ENCODE assay signal across 9 mouse cellular contexts in genomic region chr11:84871548-84872069, GRCm38 (mm10). TPM values are rescaled to one million over a fixed set of nuclear protein-coding genes. Genes with fewer than 3 reads are reported as not detected.
A peak's percentile ranks its signal among the peaks of the same experiment; 100 is the strongest.
DNase-seq lines count a peak whose midpoint lies in the region; ATAC-seq lines count a peak whose summit lies in the region.
"Had no signal": no experiment of that assay in that cellular context is flagged by ENCODE, and none has a peak within 500 bp of the region (broad histone marks: within the 10 kb centered on the region; RNA-seq: fewer than 3 reads in every experiment).

No protein-coding gene starts in this region.

- no peaks in the 10 kb centered on the region for H3K27me3 ChIP-seq in kidney, embryonic 16.5 days (ENCODE audit: insufficient read depth, low read length)
- no peaks in the 10 kb centered on the region for H3K27me3 ChIP-seq in hindbrain, embryonic 15.5 days
- H3K27me3 ChIP-seq in midbrain, embryonic 15.5 days (replicated peaks): no peaks in the 10 kb centered on the region

- no peak for ATAC-seq in kidney, embryonic 16.5 days (ENCODE audit: low FRiP score, low TSS enrichment)
- ATAC-seq in hindbrain, embryonic 15.5 days (ENCODE audit: low FRiP score, low read depth): no peak
- ATAC-seq in midbrain, embryonic 15.5 days (replicated peaks): no peak
- ATAC-seq in granulocyte monocyte progenitor cell, adult 5-6 weeks (replicated peaks; ENCODE audit: poor library complexity, severe bottlenecking): no peak

- H3K9ac ChIP-seq in kidney, embryonic 16.5 days (replicated peaks; ENCODE audit: low read length): peak overlapping the region; percentile 95
- peak overlapping the region; percentile 95 for H3K9ac ChIP-seq in hindbrain, embryonic 15.5 days
- peak overlapping the region; percentile 93 for H3K9ac ChIP-seq in midbrain, embryonic 15.5 days

- H3K36me3 ChIP-seq in kidney, embryonic 16.5 days (ENCODE audit: insufficient read depth, low read length): no peaks in the 10 kb centered on the region
- no peaks in the 10 kb centered on the region for H3K36me3 ChIP-seq in hindbrain, embryonic 15.5 days
- H3K36me3 ChIP-seq in midbrain, embryonic 15.5 days (replicated peaks): no peaks in the 10 kb centered on the region

- peak overlapping the region; percentile 97 for H3K4me3 ChIP-seq in kidney, embryonic 16.5 days (ENCODE audit: low read length)
- H3K4me3 ChIP-seq in brown adipose tissue, adult 24 weeks (ENCODE audit: insufficient read depth, low read depth, low read length): peak overlapping the region; percentile 69
- H3K4me3 ChIP-seq in hindbrain, embryonic 15.5 days: peak overlapping the region; percentile 88
- H3K4me3 ChIP-seq in midbrain, embryonic 15.5 days: peak overlapping the region; percentile 75

- H3K4me2 ChIP-seq in kidney, embryonic 16.5 days (replicated peaks; ENCODE audit: low read depth, low read length): peak overlapping the region; percentile 61
- H3K4me2 ChIP-seq in hindbrain, embryonic 15.5 days: peak overlapping the region; percentile 66
- H3K4me2 ChIP-seq in midbrain, embryonic 15.5 days: peak overlapping the region; percentile 57

- DNase-seq in kidney, postnatal 36 days: no peak
- no peak for DNase-seq in cerebellum, adult 9-11 months
- DNase-seq in layer of hippocampus, adult 18-20 months (ENCODE audit: low spot score in 2 of 2): no peak
- DNase-seq: right cerebral cortex, postnatal 25 days had no signal

- peaks cover 21% of the 10 kb centered on the region for H3K4me1 ChIP-seq in kidney, embryonic 16.5 days (ENCODE audit: insufficient read depth, low read length)
- peaks cover 3% of the 10 kb centered on the region; the same call in 1 of the 2 replicates for H3K4me1 ChIP-seq in brown adipose tissue, adult 24 weeks (ENCODE audit: control insufficient read depth, insufficient read depth, insufficient read length, low read length)
- H3K4me1 ChIP-seq in hindbrain, embryonic 15.5 days (replicated peaks): peaks cover 25% of the 10 kb centered on the region
- H3K4me1 ChIP-seq in midbrain, embryonic 15.5 days: peaks cover 25% of the 10 kb centered on the region

- WGBS in kidney, embryonic 16.5 days: 70% methylated on average over 4 of the region's 4 CpGs
- 78% methylated on average over 4 of the region's 4 CpGs for WGBS in hindbrain, embryonic 15.5 days
- WGBS in midbrain, embryonic 15.5 days: 75% methylated on average over 4 of the region's 4 CpGs

- H3K9me3 ChIP-seq in kidney, embryonic 16.5 days (ENCODE audit: low read length): no peaks in the 10 kb centered on the region
- no peaks in the 10 kb centered on the region for H3K9me3 ChIP-seq in hindbrain, embryonic 15.5 days
- H3K9me3 ChIP-seq in midbrain, embryonic 15.5 days: no peaks in the 10 kb centered on the region

- H3K27ac ChIP-seq in kidney, embryonic 16.5 days (ENCODE audit: low read length): peak overlapping the region; percentile 99
- peak overlapping the region; percentile 88 for H3K27ac ChIP-seq in brown adipose tissue, adult 24 weeks (replicated peaks; ENCODE audit: low read depth, low read length)
- H3K27ac ChIP-seq in hindbrain, embryonic 15.5 days (replicated peaks): peak overlapping the region; percentile 100
- peak overlapping the region; percentile 100 for H3K27ac ChIP-seq in midbrain, embryonic 15.5 days

RNA-seq across cellular contexts. Expression of gene Ggnbp2, which starts 1.0 kb away (rescaled TPM):
- polyA plus RNA-seq in kidney, embryonic 16.5 days (2015; fragmentation: Nextera tagmentation; extraction: Ambion mirVana): 62.6 and 63.3 TPM in 2 replicates
- polyA plus RNA-seq in brown adipose tissue, adult 24 weeks (2012; ENCODE audit: insufficient read depth, insufficient read length, missing spikeins): 60.0 and 66.9 TPM in 2 replicates
- 68.9 and 72.9 TPM in 2 replicates for polyA plus RNA-seq in hindbrain, embryonic 15.5 days (2015; fragmentation: Nextera tagmentation; extraction: Ambion mirVana)
- polyA plus RNA-seq in midbrain, embryonic 15.5 days (2015; fragmentation: Nextera tagmentation; extraction: Ambion mirVana): 71.8 and 72.8 TPM in 2 replicates
- total RNA-seq in layer of hippocampus, adult 18-20 months (2021): 10 to 100 TPM; 80.6 to 88.2 TPM
- total RNA-seq in granulocyte monocyte progenitor cell, adult 5-6 weeks (2014; fragmentation: Nextera tagmentation): 72.0 and 78.9 TPM in 2 replicates
- 78.5 and 110 TPM in 2 replicates for total RNA-seq in granulocyte monocyte progenitor cell, adult 5-6 weeks (2017)

RNA-seq across cellular contexts. Expression of gene Myo19, which starts 8.3 kb away (rescaled TPM):
- polyA plus RNA-seq in kidney, embryonic 16.5 days (2015; fragmentation: Nextera tagmentation; extraction: Ambion mirVana): 11.8 and 13.9 TPM in 2 replicates
- polyA plus RNA-seq in brown adipose tissue, adult 24 weeks (2012; ENCODE audit: insufficient read depth, insufficient read length, missing spikeins): 3.5 and 3.6 TPM in 2 replicates
- 6.8 and 7.7 TPM in 2 replicates for polyA plus RNA-seq in hindbrain, embryonic 15.5 days (2015; fragmentation: Nextera tagmentation; extraction: Ambion mirVana)
- polyA plus RNA-seq in midbrain, embryonic 15.5 days (2015; fragmentation: Nextera tagmentation; extraction: Ambion mirVana): 6.0 and 7.2 TPM in 2 replicates
- total RNA-seq in layer of hippocampus, adult 18-20 months (2021): 1 to 10 TPM; 7.4 to 7.9 TPM
- 10.7 and 13.4 TPM in 2 replicates for total RNA-seq in granulocyte monocyte progenitor cell, adult 5-6 weeks (2014; fragmentation: Nextera tagmentation)
- 5.1 and 5.2 TPM in 2 replicates for total RNA-seq in granulocyte monocyte progenitor cell, adult 5-6 weeks (2017)

RNA-seq across cellular contexts. Expression of gene Pigw, which starts 8.5 kb away (rescaled TPM):
- polyA plus RNA-seq in kidney, embryonic 16.5 days (2015; fragmentation: Nextera tagmentation; extraction: Ambion mirVana): 3.8 and 4.3 TPM in 2 replicates
- polyA plus RNA-seq in brown adipose tissue, adult 24 weeks (2012; ENCODE audit: insufficient read depth, insufficient read length, missing spikeins): 3.5 and 4.7 TPM in 2 replicates
- polyA plus RNA-seq in hindbrain, embryonic 15.5 days (2015; fragmentation: Nextera tagmentation; extraction: Ambion mirVana): 2.2 and 2.3 TPM in 2 replicates
- polyA plus RNA-seq in midbrain, embryonic 15.5 days (2015; fragmentation: Nextera tagmentation; extraction: Ambion mirVana): 2.3 and 2.5 TPM in 2 replicates
- 1 to 10 TPM; 7.1 to 7.5 TPM for total RNA-seq in layer of hippocampus, adult 18-20 months (2021)
- 5.0 and 5.8 TPM in 2 replicates for total RNA-seq in granulocyte monocyte progenitor cell, adult 5-6 weeks (2014; fragmentation: Nextera tagmentation)
- total RNA-seq in granulocyte monocyte progenitor cell, adult 5-6 weeks (2017): 7.8 and 8.3 TPM in 2 replicates

RNA-seq across cellular contexts. Expression of gene Dhrs11, which starts 42.8 kb away (rescaled TPM):
- 13.1 and 14.9 TPM in 2 replicates for polyA plus RNA-seq in kidney, embryonic 16.5 days (2015; fragmentation: Nextera tagmentation; extraction: Ambion mirVana)
- polyA plus RNA-seq in brown adipose tissue, adult 24 weeks (2012; ENCODE audit: insufficient read depth, insufficient read length, missing spikeins): 18.6 and 22.3 TPM in 2 replicates
- polyA plus RNA-seq in hindbrain, embryonic 15.5 days (2015; fragmentation: Nextera tagmentation; extraction: Ambion mirVana): 8.6 and 10.5 TPM in 2 replicates
- polyA plus RNA-seq in midbrain, embryonic 15.5 days (2015; fragmentation: Nextera tagmentation; extraction: Ambion mirVana): 6.6 and 8.7 TPM in 2 replicates
- total RNA-seq in layer of hippocampus, adult 18-20 months (2021): 1 to 10 TPM; 5.3 to 5.8 TPM
- total RNA-seq in granulocyte monocyte progenitor cell, adult 5-6 weeks (2014; fragmentation: Nextera tagmentation): 20.6 and 38.4 TPM in 2 replicates
- total RNA-seq in granulocyte monocyte progenitor cell, adult 5-6 weeks (2017): 14.9 and 15.9 TPM in 2 replicates

RNA-seq across cellular contexts. Expression of gene Znhit3, which starts 44.6 kb away (rescaled TPM):
- polyA plus RNA-seq in kidney, embryonic 16.5 days (2015; fragmentation: Nextera tagmentation; extraction: Ambion mirVana): 57.6 and 61.6 TPM in 2 replicates
- polyA plus RNA-seq in brown adipose tissue, adult 24 weeks (2012; ENCODE audit: insufficient read depth, insufficient read length, missing spikeins): 18.5 and 22.0 TPM in 2 replicates
- 67.6 and 67.9 TPM in 2 replicates for polyA plus RNA-seq in hindbrain, embryonic 15.5 days (2015; fragmentation: Nextera tagmentation; extraction: Ambion mirVana)
- 61.8 and 62.8 TPM in 2 replicates for polyA plus RNA-seq in midbrain, embryonic 15.5 days (2015; fragmentation: Nextera tagmentation; extraction: Ambion mirVana)
- 10 to 100 TPM; 29.3 to 30.0 TPM for total RNA-seq in layer of hippocampus, adult 18-20 months (2021)
- total RNA-seq in granulocyte monocyte progenitor cell, adult 5-6 weeks (2014; fragmentation: Nextera tagmentation): 28.3 and 36.0 TPM in 2 replicates
- 32.6 and 46.7 TPM in 2 replicates for total RNA-seq in granulocyte monocyte progenitor cell, adult 5-6 weeks (2017)
